Mouse (Mus musculus) heart, embryonic 14.5 days (tissue): ENCODE measurements at regions not wholly inside any gene's neighbourhood (a gene's known extent, or its start where the extent isn't known, plus 50 kb on each side); places are given as distances from the start of the nearest gene placed in this dataset.

ENCODE experiments used
- ATAC-seq: fragments of 200-750 bp; cut with Nextera tagmentation; 2 replicates; pipeline ENCODE4 v1.8.0; 2017; ENCODE audit warnings: low read depth, moderate TSS enrichment; ENCODE audit not compliant: insufficient number of reproducible peaks, insufficient read depth, low FRiP score
- H3K27ac ChIP-seq, 2 experiments: fragments of 200-500 bp in 1 of 2; fragments of 300-500 bp in 1 of 2; sonication (generic) in 1 of 2; replicated peaks in 1 of 2; 2 replicates each; pipeline ENCODE4 v1.5.1; 2012 to 2014; ENCODE audit warnings: low read depth in 2 of 2, low read length in 2 of 2, control low read depth in 1 of 2, mild to moderate bottlenecking in 1 of 2, mixed read lengths in 1 of 2; ENCODE audit not compliant: control insufficient read depth in 1 of 2, insufficient read depth in 1 of 2
- H3K27me3 ChIP-seq: fragments of 300-500 bp; sonication (generic); 2 replicates; pipeline ENCODE4 v1.6.1; 2014; ENCODE audit warnings: mild to moderate bottlenecking, low read length, control low read depth; ENCODE audit not compliant: control insufficient read depth, insufficient read depth
- H3K36me3 ChIP-seq: fragments of 300-500 bp; sonication (generic); 2 replicates; pipeline ENCODE4 v1.6.1; 2014; ENCODE audit warnings: mild to moderate bottlenecking, control low read depth, low read length, mixed read lengths; ENCODE audit not compliant: control insufficient read depth, insufficient read depth
- H3K4me1 ChIP-seq, 2 experiments: fragments of 200-500 bp in 1 of 2; fragments of 300-500 bp in 1 of 2; sonication (generic) in 1 of 2; 2 replicates each; pipeline ENCODE4 v1.6.1; 2012 to 2014; ENCODE audit warnings: low read length in 2 of 2, control low read depth in 1 of 2, mixed read lengths in 1 of 2; ENCODE audit not compliant: control insufficient read depth in 2 of 2, insufficient read depth in 2 of 2
- H3K4me2 ChIP-seq: fragments of 300-500 bp; sonication (generic); 2 replicates; pipeline ENCODE4 v1.6.1; 2014; ENCODE audit warnings: mild to moderate bottlenecking, low read length
- H3K4me3 ChIP-seq, 2 experiments: fragments of 200-500 bp in 1 of 2; fragments of 300-500 bp in 1 of 2; sonication (generic) in 1 of 2; 2 replicates each; pipeline ENCODE4 v1.5.1; 2012 to 2014; ENCODE audit warnings: low read length in 2 of 2, mild to moderate bottlenecking in 2 of 2, control low read depth in 1 of 2, low read depth in 1 of 2, moderate library complexity in 1 of 2; ENCODE audit not compliant: control insufficient read depth in 1 of 2, insufficient read depth in 1 of 2
- H3K9ac ChIP-seq: fragments of 300-500 bp; sonication (generic); 2 replicates; pipeline ENCODE4 v1.6.1; 2014; ENCODE audit warnings: mild to moderate bottlenecking, low read length
- H3K9me3 ChIP-seq: fragments of 300-500 bp; sonication (generic); 2 replicates; pipeline ENCODE4 v1.6.1; 2016; ENCODE audit warnings: low read length, control low read depth; ENCODE audit not compliant: control insufficient read depth
- WGBS: fragments of 180-500 bp; shearing (Covaris S2); extraction: QIAGEN DNeasy Blood & Tissue Kit; methylation state at CpG from one replicate; pipeline ENCODE4 v1.1.7; 2014; 5-methylcytosine and 5-hydroxymethylcytosine counted together

DNA sequence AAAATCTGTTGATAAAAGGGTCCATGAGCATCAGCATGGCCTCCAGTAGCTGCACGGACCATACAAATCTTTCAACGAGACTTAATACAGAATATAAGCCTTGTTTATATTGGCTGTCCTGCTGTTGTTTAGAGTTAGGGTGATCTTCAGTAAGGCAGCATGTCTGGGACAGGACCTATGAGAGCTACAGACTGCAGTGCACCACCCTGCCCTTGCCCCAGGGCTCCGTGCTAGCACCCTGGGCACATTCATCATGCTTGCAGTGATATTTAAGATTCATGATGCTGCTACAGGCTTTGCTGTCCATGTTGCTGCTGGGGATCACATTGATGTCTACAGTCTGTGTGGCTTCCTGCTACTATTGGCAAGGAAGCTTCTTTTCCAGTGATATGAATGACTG, 288.8 kb upstream of the Tyrp1 start:
- Histone ChIP-seq H3K36me3 (no peaks in the 10 kb centered on the region), H3K4me1 (no peaks in the 10 kb centered on the region), H3K9me3 (no peaks in the 10 kb centered on the region), H3K27me3 (no peaks in the 10 kb centered on the region), H3K4me3 (no peak overlapping the region), H3K4me2 (no peak overlapping the region), H3K9ac (no peak overlapping the region), H3K27ac (no peak overlapping the region)
- no peak for ATAC-seq
- 88% methylated on average over 3 of the region's 3 CpGs for WGBS

DNA sequence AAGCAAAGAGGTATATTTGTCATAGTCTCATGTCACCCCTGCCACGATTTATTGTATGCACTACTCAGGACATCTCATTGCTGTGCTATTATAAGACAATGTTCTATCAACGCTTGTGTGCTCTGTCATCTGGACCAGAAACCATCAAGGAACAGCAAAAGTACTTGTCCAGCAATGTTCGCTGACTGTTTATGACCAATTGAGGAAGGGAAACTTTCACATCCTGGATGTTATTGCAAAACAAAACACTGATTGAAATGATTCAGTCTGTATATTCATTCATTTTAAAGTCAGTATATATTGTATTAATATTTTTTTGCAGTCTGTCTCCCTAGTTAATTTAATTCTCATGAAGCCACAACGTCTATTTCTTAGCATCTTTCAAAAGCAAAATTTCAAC, 244.5 kb upstream of the Tyrp1 start:
- no peak overlapping the region for H3K4me2 ChIP-seq
- no peaks in the 10 kb centered on the region for H3K4me1 ChIP-seq
- no peak for ATAC-seq
- no peak overlapping the region for H3K27ac ChIP-seq
- no peaks in the 10 kb centered on the region for H3K36me3 ChIP-seq
- no peaks in the 10 kb centered on the region for H3K27me3 ChIP-seq
- no peaks in the 10 kb centered on the region for H3K9me3 ChIP-seq
- 69% methylated on average over 4 of the region's 4 CpGs for WGBS
- H3K4me3 ChIP-seq: no peak overlapping the region
- H3K9ac ChIP-seq: no peak overlapping the region

DNA sequence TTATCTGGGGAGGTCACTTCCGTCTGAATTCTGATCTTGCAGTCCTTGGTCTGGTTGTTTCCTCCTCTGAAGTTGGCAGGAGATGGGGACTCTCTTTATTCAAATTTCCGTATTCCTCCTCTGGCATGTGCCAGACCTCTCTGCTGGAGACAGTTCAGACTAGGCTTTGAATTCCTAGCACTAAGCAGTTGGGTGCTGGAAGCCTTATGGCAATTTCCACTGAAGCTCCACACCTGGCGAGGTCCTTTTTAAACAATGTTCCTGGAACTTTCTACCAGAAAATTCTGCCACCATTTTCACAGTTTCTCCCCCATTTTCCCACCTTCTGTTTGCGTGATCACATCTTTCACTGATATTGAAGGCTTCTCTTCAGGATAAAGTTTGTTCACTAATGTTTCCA, 205.7 kb upstream of the Tyrp1 start:
- Histone ChIP-seq H3K36me3 (no peaks in the 10 kb centered on the region), H3K4me1 (no peaks in the 10 kb centered on the region), H3K9me3 (no peaks in the 10 kb centered on the region), H3K4me2 (no peak overlapping the region), H3K27me3 (no peaks in the 10 kb centered on the region), H3K27ac (no peak overlapping the region), H3K4me3 (no peak overlapping the region), H3K9ac (no peak overlapping the region)
- no peak for ATAC-seq
- 53% methylated on average over 4 of the region's 4 CpGs for WGBS

DNA sequence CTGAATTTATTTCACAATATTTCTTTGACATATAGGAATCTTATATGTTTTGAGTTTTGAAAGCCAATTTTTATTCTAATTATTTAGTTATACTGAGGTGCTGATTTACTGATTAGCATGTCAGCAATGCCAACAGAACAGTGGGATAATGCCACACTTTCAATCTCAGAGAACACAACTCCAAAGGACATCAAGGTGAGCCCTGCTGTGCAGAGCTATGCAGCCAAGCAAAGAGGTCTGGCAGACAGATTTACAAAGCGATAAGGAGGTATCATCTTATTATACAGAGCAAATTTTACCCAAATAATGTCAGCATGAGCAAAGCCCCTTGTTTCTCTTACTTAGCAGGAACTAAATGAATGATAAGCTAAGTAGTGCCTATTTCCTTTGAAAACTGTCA, 204.7 kb upstream of the Tyrp1 start:
- 63% methylated on average over 1 of the region's 1 CpGs for WGBS
- no peak overlapping the region for H3K9ac ChIP-seq
- H3K27ac ChIP-seq: no peak overlapping the region
- H3K4me2 ChIP-seq: no peak overlapping the region
- no peaks in the 10 kb centered on the region for H3K36me3 ChIP-seq
- H3K4me1 ChIP-seq: no peaks in the 10 kb centered on the region
- no peak for ATAC-seq
- H3K9me3 ChIP-seq: no peaks in the 10 kb centered on the region
- H3K27me3 ChIP-seq: no peaks in the 10 kb centered on the region
- H3K4me3 ChIP-seq: no peak overlapping the region

DNA sequence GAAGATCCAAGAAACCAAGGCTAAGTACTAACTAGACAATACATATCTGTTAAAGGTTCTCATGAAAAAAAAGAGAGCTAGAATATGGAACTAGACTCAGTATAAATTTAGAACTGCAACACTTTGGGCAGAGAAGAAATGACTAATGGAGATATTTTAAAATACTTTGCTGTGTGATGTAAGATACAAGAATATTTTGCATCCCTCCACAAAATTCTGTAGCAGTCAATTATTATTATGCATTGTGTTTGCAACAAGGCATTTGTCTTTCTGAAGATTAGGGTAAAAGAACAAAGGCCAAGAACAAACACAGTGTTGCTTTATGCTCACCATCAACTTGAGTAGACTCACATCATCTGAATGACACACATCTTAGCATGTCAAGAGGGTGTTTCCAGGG, 203.7 kb upstream of the Tyrp1 start:
- H3K36me3 ChIP-seq: no peaks in the 10 kb centered on the region
- no peaks in the 10 kb centered on the region for H3K27me3 ChIP-seq
- ATAC-seq: no peak
- no peaks in the 10 kb centered on the region for H3K9me3 ChIP-seq
- no peak overlapping the region for H3K4me3 ChIP-seq
- no peak overlapping the region for H3K9ac ChIP-seq
- no peak overlapping the region for H3K4me2 ChIP-seq
- no peak overlapping the region for H3K27ac ChIP-seq
- H3K4me1 ChIP-seq: no peaks in the 10 kb centered on the region

DNA sequence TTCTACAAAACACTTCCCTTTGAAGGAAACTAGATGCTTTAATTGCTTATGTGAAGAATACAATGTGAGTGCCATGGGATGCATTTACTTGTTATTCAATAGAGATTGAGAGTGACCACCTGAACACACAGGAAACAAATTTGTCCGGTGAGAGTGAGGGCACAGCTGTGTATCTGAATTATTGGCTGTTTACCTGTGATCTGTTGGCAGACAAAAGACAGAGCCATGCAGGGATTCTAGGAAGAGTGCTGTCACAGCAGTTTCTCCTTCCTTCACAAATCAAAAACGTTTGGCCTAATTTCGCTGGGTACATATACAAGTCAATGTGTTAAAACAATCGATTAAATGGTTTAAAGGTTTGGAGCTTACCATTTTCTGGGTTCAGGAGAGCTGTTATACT, 202.9 kb upstream of the Tyrp1 start:
- H3K27me3 ChIP-seq: no peaks in the 10 kb centered on the region
- no peak overlapping the region for H3K27ac ChIP-seq
- WGBS: 71% methylated on average over 4 of the region's 4 CpGs
- no peak overlapping the region for H3K4me3 ChIP-seq
- no peaks in the 10 kb centered on the region for H3K4me1 ChIP-seq
- no peaks in the 10 kb centered on the region for H3K9me3 ChIP-seq
- H3K36me3 ChIP-seq: no peaks in the 10 kb centered on the region
- ATAC-seq: no peak
- H3K9ac ChIP-seq: no peak overlapping the region
- no peak overlapping the region for H3K4me2 ChIP-seq

DNA sequence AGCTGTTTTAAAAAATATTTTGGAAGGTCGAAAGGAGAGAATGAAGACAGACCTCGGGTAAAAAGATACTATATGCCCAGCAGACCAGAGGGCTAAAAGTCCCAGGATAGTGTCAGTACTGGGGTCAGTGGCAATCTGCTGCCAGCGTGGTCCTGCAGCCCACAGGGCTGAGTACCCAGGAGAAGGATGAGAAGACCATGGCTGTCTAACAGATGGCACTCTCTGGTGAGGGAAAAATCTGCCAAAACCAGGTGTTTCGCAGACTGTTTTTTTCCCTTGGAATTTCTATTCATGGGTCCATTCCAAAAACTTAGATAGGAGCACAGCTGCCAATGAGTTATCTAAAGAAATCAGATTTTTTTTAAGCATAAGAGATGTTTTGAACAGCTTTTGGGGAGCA, 202.5 kb upstream of the Tyrp1 start:
- no peak overlapping the region for H3K4me2 ChIP-seq
- 70% methylated on average over 4 of the region's 4 CpGs for WGBS
- no peaks in the 10 kb centered on the region for H3K36me3 ChIP-seq
- H3K27ac ChIP-seq: no peak overlapping the region
- no peak overlapping the region for H3K4me3 ChIP-seq
- H3K27me3 ChIP-seq: no peaks in the 10 kb centered on the region
- no peaks in the 10 kb centered on the region for H3K9me3 ChIP-seq
- no peak overlapping the region for H3K9ac ChIP-seq
- no peaks in the 10 kb centered on the region for H3K4me1 ChIP-seq
- no peak for ATAC-seq

DNA sequence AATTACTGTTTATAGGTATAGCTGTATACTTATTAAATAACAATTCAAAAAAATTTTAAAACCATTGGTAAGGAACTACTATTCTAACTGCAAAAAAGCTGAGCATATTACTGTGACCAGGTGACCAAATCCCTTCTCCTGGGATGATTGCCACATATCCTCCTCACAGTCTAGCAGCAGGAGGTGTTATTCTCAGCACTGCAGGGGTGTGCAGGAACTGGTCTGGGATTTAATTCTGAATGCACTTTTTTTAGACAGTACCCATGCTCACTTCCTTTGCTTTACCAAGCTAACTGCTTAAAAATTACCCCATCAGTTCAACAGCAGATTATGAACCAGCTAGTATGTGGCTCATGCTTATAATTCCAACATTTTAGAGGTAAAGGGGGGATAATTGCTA, 195.5 kb upstream of the Tyrp1 start:
- no peak for ATAC-seq
- Histone ChIP-seq H3K4me1 (no peaks in the 10 kb centered on the region), H3K4me3 (no peak overlapping the region), H3K9me3 (no peaks in the 10 kb centered on the region), H3K27ac (no peak overlapping the region), H3K9ac (no peak overlapping the region), H3K27me3 (no peaks in the 10 kb centered on the region), H3K36me3 (no peaks in the 10 kb centered on the region), H3K4me2 (no peak overlapping the region)
